Mouse (Mus musculus): Measurements from ENCODE around the gene Efemp1. TPM values are rescaled to one million over a fixed set of nuclear protein-coding genes. Genes with fewer than 3 reads are reported as not detected.

Efemp1 gene
- total RNA-seq (2021): 10 to 100 TPM; 11.5 to 16.2 TPM
- long read RNA-seq, experiment 1, transcript Efemp1-201 (11 exons, 2,037 nt): major isoform, 6 of 10 reads
- long read RNA-seq, experiment 1, partial matches to known transcripts: 2 of 10 reads
- long read RNA-seq, experiment 1, other reads (novel, unspliced or antisense): 2 of 10 reads
- long read RNA-seq, experiment 2, transcript Efemp1-201 (11 exons, 2,037 nt): major isoform, 7 of 10 reads
- long read RNA-seq, experiment 2, partial matches to known transcripts: 1 of 10 reads
- long read RNA-seq, experiment 2, other reads (novel, unspliced or antisense): 2 of 10 reads

DNA sequence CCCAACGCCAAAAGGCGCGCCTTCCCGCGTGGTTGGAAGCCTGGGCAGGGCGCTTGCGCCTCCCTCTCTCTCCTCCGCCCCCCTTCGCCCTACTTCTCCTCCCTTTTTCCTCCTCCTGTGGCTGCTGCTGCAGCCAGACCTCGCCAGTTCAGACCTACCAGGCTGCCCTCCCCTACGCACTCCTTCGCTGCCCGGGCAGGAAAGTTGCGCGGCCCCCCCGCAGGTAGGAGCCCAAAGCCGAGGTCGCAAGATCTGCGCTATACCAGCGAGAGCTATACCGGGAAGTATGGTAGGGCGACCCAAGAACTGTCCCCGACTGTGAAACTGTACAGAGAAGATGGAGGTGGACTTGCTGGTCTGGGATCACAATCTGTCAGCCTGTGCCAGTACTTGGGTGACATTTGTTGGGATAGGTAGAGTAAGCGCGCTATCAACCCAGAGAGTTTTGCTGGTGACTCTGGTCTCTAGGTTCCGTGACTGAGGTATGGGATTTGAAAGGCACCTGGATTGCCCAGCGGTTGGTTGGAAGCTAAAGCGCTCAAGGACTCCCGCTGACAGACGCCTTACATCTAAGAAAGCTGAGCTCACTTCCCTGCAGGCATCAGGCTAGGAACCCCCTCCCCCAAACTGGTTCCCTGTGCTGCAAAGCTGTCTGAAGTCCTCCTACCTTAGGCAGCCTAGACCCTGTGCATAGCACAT lies at the start of gene Efemp1:
Gene Efemp1, plus strand, starts transcription at position 103 of the 699 bp plus-strand sequence.
- DNase-seq: peak; percentile 12
- intact Hi-C loops (cut with DNase I; ENCODE audit: low total_unique reads): no loop called here

DNA sequence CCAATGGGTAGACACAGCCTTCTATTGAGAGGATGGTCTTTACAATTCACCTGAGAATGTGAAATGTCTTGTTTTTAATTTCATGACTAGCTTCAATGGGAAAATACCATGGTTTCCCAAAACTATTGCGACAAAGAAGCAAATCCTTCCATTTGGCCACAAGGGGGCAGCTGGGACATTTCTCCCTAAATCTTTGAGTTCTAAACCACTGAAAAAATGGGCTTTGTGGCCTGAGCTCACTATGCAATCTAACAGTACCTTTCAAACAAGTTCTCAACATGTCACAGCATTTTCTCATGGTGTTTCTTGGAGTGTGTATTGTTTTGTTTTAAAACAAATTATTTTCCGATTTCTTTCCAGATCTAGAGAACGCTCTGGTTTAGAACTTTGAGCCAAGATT lies 44.3 kb upstream of the Efemp1 start:
- intact Hi-C loops (cut with DNase I; ENCODE audit: low total_unique reads): no loop called here
- peak; percentile 6 for DNase-seq

DNA sequence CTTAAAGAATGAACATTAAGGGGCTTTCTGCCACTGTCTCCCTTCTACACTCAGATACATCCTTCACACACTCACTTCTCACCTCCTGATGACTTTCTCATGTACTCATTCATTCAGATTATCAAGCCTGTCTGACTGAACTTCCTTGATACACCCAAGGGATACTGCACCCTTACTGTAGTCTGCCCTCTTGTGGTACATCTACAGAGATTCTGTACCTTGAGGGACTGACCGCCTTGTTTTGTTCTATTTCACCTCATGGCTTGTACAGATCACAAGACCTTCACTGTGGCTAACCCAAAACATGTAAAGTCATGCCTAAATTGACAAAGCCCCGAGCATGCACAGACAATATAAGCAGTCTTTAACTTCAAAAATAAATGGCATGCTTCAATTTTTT lies 41.1 kb upstream of the Efemp1 start:
- intact Hi-C loops (cut with DNase I; ENCODE audit: low total_unique reads): loop anchor here (5.0 kb wide), 1 partner anchor 205 kb away; no protein-coding TSS in a partner anchor

DNA sequence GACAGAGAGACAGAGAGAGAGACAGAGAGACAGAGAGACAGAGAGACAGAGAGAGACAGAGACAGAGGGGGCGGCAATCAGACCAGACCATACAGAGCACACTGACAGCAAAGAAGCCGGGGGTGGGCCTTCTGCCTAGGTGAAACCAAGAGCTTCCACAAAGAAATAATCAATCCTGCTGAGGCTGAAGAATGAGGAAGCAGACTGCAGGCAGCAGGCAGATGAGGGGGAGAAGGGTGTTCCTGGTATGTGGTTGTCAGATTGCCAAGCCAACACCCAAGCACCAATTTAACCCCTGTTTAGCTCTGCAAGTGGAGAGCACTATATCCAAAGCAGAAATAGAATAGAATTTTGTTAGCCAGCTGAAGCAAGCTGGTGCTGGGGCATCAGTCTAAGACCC lies 40.4 kb upstream of the Efemp1 start:
- intact Hi-C loops (cut with DNase I; ENCODE audit: low total_unique reads): loop anchor here (5.0 kb wide), 1 partner anchor 205 kb away; no protein-coding TSS in a partner anchor
- no peak for DNase-seq

More for the DNA sequence above, 41.1 kb upstream of the Efemp1 start:
- no peak for DNase-seq

DNA sequence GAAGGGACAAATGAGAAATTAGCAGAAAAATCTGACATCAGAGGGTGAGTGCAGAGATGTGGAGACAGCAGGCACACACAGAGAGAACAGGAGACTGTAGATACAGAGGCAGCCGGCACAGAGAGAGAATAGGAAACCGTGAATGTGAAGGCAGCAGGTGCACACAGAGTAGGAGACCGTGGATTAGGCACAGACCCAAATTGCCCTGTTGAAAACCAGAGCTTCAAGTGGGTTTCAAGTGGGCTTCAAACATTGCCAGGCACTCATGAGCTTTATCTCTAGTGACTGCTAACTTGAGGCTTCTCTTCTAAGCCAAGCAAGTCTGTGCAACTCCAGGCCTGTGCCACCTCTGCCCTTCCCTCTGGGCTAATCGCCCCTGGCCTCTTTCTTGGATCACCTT lies 35.6 kb upstream of the Efemp1 start:
- DNase-seq: no peak
- intact Hi-C loops (cut with DNase I; ENCODE audit: low total_unique reads): no loop called here

DNA sequence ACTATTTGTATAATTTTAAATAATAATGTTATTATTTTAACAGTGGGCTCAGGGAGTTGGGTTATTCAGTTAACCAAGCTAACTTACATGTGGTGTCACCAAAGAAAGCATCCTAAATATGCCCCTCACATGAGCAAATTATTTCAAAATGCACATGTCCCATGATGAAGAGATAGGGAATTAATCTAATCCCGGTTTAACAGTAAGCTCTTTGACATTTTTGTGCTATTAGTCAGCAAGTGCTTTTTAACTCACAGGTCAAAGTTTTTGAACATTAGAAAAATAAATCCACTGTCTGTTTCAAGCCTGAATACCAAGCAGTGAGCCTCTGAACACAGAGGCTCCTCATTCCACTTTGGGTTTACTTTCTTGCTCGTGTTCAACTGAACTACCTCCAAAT lies 26.1 kb upstream of the Efemp1 start:
- no peak for DNase-seq
- intact Hi-C loops (cut with DNase I; ENCODE audit: low total_unique reads): no loop called here

DNA sequence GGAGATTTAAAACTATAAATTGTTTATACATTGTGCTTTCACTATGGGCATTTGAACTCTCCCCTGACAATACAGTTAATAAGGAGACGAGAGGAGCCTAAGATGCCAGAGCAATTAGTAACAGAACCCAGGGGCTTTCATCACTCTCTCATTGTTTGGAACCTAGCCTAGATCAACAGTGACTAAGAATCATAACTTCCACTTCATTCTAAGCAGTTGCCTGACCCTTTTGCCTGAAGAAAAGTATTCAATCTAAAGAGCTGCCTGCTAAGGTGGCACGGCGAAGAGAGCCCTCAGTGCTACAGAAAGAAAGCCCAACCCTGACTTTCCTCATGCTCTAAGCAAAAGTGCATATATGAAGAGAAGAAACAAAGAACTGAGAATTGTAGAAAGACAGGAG lies 19.2 kb upstream of the Efemp1 start:
- intact Hi-C loops (cut with DNase I; ENCODE audit: low total_unique reads): no loop called here
- no peak for DNase-seq

DNA sequence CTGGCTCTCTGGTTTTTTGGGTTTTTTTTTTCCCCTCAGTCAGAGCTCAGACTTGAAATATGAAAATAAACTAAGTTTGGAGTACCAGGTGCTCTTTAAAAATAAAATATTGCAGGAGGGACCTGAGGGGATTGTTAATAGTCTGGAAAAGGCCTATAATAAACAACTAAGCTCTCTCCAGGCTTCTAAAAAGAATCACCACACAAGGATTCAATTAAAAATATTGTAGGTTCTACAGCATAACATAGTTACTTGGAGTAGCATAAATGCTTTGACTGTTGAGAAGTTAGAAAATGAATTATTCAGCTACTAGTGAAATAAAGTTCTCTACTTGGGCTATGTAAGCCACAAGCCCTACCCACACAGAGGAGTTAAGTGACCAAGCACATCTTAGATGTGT lies 17.9 kb upstream of the Efemp1 start:
- intact Hi-C loops (cut with DNase I; ENCODE audit: low total_unique reads): no loop called here
- no peak for DNase-seq

DNA sequence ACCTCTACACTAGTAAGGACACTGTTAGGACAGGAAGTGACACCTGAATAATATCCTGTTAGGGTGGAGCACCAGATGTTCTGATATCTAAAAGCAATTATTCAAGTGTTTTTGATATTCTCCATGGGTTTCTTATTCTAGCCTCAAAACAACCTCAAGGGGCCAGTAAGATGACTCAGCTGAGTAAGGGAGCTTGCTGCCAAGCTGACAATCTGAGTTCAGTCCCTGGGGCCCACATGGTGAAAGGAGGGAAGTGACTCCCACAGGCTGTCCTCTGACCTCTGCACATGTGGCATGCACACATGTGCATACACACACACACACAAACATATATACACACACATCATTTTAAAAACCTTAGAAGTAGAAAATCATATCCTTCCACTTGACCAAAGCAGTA lies 3.2 kb upstream of the Efemp1 start:
- intact Hi-C loops (cut with DNase I; ENCODE audit: low total_unique reads): no loop called here
- no peak for DNase-seq

DNA sequence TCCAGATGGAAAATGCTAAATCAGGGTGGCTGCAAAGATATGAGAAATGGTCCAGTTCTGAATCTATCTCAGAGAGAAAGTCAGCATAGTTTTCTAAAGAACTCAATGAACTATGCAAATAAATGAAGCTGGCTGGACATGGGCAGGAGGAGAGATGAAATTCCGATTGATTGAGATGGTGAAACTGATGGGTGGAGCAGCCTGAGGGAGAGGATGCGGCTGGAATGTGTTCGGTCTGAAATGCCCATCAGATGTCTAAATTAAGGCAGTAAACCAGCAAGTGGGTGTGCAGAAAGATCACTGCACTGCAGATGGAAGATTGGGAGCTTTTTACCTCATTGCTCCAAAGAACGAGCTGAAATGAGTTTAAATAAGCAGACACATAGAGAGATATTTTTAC lies 1.4 kb upstream of the Efemp1 start:
- intact Hi-C loops (cut with DNase I; ENCODE audit: low total_unique reads): no loop called here

DNA sequence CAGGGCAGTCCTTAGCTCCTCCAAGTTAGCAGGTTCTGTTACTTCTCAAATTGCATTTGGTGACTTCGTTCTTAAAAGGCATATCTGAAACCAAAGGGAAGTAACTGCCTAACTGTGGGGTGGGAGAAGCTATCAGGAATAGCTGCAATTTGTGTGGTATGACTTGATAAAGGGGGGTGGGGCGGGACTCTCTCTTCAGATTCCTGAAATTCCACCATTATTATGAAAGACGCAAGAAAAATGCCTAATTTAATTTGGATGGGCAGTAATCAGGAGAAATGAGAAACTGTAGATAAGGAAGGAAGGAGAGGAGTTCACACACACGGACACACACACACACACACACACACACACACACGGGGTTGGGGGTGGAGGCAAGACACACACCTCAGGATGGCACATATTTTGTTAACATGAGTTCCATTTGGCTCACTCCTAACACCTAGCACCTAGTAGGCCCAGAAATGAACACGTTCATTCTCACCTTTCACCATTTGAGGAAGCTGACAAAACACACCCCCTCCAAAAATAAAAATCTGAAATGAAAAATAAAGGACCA lies 564 bp upstream of the Efemp1 start:
- intact Hi-C loops (cut with DNase I; ENCODE audit: low total_unique reads): no loop called here

More for the DNA sequence above, 1.4 kb upstream of the Efemp1 start:
- DNase-seq: no peak

DNA sequence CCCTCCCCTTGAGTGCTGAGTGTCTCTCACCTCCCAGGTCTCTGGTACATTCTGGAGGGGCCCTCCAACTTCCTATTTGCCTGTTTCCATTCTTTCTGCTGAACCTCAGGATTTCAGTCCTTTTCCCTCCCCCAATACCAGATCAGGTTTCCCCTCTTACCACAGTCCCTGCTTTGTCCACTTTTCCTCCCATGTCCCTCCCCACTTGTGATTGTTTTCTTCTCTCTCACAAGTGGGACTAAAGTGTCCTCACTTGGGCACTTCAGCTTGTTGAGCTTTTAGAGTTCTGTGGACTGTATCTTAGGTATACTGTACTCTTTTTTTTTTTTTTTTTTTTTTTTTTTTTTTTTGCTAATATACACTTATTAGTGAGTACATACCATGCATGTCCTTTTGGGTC lies 6.1 kb downstream of the Efemp1 start:
- intact Hi-C loops (cut with DNase I; ENCODE audit: low total_unique reads): no loop called here
- no peak for DNase-seq

More for the DNA sequence above, 564 bp upstream of the Efemp1 start:
- DNase-seq: no peak

DNA sequence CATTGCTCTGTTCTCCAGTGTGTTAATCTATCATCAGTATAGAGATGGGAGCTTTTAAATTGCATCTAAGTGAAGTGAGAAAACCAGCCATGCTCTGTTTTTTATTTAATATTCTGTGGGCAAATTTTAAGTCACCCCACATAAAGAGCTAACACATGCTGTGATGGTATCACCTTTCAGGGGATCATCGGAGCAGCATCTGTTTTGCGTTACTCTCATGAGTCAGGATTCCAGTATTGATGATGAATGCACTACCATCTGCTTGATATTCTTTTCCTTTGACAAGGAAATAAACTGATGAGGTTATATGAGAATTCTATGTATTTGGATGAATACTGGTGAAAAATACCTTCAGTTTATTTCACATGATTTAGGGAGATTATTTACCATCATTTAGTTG lies 16.1 kb downstream of the Efemp1 start:
- intact Hi-C loops (cut with DNase I; ENCODE audit: low total_unique reads): no loop called here
- no peak for DNase-seq

DNA sequence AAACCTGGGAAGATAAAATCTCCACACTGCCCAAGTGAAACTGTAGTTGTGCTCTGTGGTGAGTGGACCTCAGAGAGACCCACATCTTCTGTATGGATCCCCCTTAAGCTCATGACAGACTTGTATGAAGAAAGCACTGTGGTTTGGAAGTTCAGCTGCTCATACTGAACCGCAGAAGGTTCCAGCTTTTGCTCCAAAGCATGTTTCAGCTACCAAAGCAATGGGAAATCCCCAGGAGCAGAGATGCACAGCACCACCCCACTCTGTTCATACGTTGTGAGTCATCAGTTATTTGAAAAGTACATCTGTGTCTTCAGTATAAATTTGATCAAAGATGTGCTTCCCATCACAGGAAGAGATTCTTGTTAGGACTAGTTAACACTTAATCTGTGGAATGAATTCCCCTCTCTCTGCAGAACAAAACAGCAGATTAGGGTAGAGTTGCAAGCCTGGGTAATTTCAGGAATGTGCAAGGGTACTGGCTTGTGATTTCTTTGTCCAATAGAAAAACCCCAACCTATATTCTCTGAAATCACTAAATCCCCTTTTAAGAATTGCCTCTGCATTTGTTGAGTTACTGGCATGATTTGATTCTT lies 28.5 kb downstream of the Efemp1 start:
- intact Hi-C loops (cut with DNase I; ENCODE audit: low total_unique reads): no loop called here
- no peak for DNase-seq

DNA sequence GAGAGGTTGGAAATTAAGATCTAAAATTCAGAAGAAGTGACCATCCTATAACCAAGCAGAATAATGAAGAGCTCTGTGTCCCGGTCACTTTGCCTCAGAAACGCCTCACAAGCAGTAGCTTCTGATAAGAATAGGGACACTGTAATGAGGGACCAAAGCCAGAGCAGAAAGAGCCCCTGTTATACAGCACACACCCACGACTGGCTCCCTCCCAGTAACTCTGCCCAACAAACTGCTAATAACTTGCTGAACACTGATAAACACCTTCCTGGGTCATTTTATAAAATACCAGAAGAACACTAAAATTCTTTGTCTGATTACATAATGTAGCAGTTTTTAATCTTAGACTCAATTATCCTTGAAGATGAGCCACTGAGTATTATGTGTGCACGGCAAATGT lies 30.1 kb downstream of the Efemp1 start:
- intact Hi-C loops (cut with DNase I; ENCODE audit: low total_unique reads): no loop called here
- DNase-seq: no peak

DNA sequence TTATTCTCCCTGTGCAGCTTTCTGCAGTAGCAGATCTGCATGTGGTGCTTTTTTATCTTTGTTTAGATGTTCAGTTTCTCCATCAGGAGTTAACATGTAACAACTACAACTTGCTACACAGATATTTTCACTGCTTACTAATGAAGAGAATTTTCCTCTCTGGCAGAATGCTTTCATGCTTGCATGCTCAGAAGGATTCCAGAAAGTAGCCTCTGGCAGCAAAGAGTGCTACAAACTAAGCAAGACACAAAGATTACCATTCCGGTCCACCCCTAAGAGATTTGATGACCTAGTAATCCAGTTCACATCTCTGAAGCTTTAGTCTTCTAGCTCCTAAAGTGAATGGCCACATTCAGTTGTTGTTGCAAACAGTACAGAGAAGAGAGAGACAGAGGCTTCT lies 36.5 kb downstream of the Efemp1 start:
- intact Hi-C loops (cut with DNase I; ENCODE audit: low total_unique reads): no loop called here
- DNase-seq: no peak

DNA sequence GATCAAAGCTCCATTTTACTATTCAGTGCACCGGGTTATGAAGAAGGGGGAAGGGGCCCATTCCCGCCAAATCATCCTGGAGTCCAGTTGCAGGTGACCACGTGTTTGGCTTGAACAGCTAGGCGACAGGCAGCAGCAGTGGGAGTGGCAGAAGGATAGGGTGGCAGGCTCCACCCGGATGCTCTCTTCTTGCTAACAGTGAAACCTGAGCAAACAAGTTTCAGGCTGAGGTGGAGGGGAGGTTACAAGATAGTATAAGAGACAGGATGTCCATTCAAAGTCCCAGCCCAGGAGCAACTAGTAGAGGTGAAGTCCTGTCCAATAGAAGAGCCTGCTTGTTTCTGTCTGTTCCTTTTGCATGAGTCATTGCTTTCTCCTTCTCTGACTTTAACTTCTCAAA lies 38.5 kb downstream of the Efemp1 start:
- no peak for DNase-seq
- intact Hi-C loops (cut with DNase I; ENCODE audit: low total_unique reads): no loop called here

DNA sequence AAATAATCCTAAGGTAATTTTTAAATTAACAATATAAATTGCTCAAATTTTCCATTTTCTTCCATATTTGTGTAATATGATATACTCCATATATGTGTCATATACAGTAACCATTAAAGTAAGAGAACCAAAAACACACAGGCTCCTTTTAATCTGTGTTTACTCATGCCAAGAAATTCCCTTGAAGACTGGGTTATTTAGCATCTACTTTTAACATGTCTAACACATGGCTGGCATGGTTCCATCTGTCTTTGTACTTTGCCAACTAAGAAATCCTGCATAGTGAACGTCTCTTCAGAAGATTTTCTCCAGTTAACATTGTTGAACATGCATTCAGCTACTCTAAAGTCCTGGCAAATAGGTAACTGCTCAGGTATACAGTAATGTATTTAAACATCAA lies 46.4 kb downstream of the Efemp1 start:
- DNase-seq: no peak
- intact Hi-C loops (cut with DNase I; ENCODE audit: low total_unique reads): no loop called here

DNA sequence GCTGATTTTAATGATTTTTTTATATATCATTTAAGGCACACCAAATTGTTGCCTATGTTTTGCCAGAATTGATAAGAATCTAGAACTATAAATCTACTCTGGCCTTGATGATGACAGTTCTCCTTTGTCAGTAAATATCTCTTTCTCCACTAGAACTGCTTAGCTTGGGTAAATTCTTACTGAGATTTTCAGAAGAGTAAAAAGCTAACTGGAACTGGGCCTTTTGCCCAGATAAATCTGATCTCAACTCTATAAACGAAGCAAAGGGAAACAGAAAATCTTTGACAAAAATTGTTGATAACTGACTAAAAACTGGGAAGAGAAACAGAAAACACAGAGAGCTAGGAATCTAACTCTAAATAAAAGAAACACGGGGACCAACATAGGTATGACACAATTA lies 51.6 kb downstream of the Efemp1 start:
- intact Hi-C loops (cut with DNase I; ENCODE audit: low total_unique reads): no loop called here
- no peak for DNase-seq

DNA sequence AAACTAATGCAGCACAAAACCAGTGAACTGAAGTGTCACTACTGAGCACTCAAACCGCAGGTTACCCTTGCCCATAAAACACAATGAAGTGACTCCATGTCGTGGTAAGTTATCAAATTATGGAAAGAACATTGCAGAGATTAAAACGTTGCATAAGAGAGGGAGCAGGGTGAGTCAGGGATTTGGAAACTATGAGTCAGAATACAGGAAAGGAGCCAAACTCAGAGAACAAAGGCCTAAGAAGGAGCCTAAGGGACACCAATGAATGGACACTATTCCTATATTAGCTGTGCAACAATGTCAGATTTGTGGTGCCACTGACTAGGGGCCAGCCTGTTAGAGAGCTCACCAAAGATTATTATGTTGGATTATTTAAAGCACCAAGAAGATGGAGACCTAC lies 53.3 kb downstream of the Efemp1 start:
- no peak for DNase-seq
- intact Hi-C loops (cut with DNase I; ENCODE audit: low total_unique reads): no loop called here
